Mouse (Mus musculus): ENCODE results near the gene Gm10197. TPM values are rescaled to one million over a fixed set of nuclear protein-coding genes. Genes with fewer than 3 reads are reported as not detected.

Gene Gm10197
- polyA plus RNA-seq, 1 experiment from 2014 or later: not detected

DNA sequence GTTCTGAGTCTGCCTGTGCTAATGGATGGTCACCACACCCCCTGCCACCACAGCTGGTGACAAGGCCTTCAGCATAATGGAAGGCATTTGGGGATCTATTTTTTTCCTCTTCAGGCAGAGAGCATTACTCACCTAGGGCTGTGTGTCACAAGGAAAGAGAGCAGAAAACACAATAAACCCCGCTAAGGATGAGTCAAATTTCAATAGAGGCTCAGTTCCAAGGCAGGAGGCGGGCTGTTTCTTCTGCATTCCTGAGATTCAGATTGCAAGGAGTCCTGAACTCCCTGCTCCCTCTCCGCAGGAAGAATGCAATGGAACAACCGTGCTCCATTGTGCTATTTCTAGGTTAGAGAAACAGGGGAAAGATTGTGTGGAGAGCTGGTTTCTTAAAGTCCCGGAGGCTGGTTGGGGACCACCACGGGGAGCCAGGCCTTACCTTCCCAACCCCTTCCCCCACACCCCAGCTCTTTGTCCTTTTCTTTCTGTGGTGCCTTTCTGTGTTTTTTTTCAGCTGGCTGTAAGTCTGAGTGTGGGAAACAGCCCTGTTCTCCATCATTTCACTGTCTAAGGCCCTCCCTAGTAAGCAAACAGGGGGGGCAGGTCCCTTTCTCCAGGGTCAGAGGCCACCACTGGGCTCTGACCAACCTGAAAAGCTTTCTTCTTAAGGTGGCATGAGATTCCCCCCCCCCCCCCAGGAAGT, 40.7 kb upstream of the Gm10197 start:
- H3K9me3 ChIP-seq (ENCODE audit: low read length): no peaks in the 10 kb centered on the region
- no peaks in the 10 kb centered on the region for H3K36me3 ChIP-seq (ENCODE audit: insufficient read depth, low read length)
- H3K9ac ChIP-seq (replicated peaks; ENCODE audit: low read depth): no peak overlapping the region
- H3K4me2 ChIP-seq (replicated peaks; ENCODE audit: low read depth, low read length): no peak overlapping the region
- TF ChIP-seq CTCF (IDR thresholded peaks at IDR 0.05) (no peak), EP300 (IDR thresholded peaks at IDR 0.05) (no peak)
- no peaks in the 10 kb centered on the region for H3K27me3 ChIP-seq (replicated peaks; ENCODE audit: insufficient read depth, low read length)
- WGBS: 20% methylated on average over 6 of the region's 6 CpGs
- no peak overlapping the region for H3K4me3 ChIP-seq (ENCODE audit: low read depth, low read length)
- DNase-seq (ENCODE audit: low spot score): no peak
- ATAC-seq: no peak
- H3K27ac ChIP-seq (ENCODE audit: low read length): no peak overlapping the region
- H3K4me1 ChIP-seq (ENCODE audit: insufficient read depth, low read depth, low read length): no peaks in the 10 kb centered on the region

DNA sequence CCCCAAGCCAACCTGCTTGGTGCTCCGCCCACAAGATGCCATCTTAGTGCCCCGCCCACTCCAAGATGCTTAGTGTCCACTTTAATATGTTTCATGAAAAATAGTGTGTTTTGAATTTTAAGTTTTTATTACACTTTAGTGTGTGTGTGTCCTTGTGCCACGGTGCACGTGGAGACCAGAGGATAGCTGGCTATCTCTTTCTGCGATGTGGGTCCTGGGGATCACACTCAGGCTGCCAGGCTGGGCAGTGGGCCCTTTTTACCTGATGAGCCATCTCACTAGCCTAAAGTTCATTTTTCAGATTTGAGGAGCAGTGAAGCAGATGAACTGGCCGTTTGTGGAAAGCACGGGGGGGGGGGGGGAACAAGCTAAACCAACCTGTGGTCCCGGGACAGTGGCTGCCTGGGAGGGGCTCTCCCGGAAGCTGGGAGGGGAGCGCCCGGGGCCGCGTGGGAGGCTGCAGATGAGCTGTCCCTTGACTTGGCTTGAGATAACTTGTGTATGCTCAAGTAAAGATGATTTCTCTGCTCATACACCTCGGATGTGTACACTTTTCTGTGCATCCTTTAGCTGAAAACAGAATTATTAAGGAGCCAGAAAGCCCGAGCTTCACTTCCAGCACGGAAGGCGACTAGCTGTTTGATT, 38.2 kb upstream of the Gm10197 start:
- no peak for TF ChIP-seq EP300 (IDR thresholded peaks at IDR 0.05)
- no peak overlapping the region for H3K4me3 ChIP-seq (ENCODE audit: low read depth, low read length)
- H3K4me2 ChIP-seq (replicated peaks; ENCODE audit: low read depth, low read length): no peak overlapping the region
- H3K27ac ChIP-seq (ENCODE audit: low read length): no peak overlapping the region
- H3K4me1 ChIP-seq (ENCODE audit: insufficient read depth, low read depth, low read length): no peaks in the 10 kb centered on the region
- H3K9me3 ChIP-seq (ENCODE audit: low read length): no peaks in the 10 kb centered on the region
- H3K36me3 ChIP-seq (ENCODE audit: insufficient read depth, low read length): no peaks in the 10 kb centered on the region
- 50% methylated on average over 17 of the region's 17 CpGs for WGBS
- DNase-seq (ENCODE audit: low spot score) (no peak), ATAC-seq (no peak)
- H3K27me3 ChIP-seq (replicated peaks; ENCODE audit: insufficient read depth, low read length): no peaks in the 10 kb centered on the region
- H3K9ac ChIP-seq (replicated peaks; ENCODE audit: low read depth): no peak overlapping the region

DNA sequence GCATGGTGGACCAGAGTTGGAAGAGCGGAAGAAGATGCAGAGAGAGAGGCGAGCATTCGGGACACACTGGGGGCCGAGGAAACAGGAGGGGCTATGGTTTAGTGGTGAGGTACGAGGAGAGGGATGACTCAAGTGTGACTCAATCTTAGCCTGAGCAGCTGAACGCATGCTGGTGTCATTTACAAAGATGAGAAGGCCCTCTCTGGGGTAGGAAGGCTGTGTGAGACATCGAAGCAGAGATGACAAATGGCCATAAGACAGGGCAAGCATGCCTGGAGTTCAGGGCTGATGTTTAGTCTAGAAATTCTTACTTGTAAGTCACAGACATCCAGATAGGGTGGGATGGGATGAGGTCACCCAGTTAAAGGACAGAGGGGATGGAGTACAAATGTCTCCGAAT, 36.8 kb upstream of the Gm10197 start:
- no peak overlapping the region for H3K4me3 ChIP-seq (ENCODE audit: low read depth, low read length)
- no peak overlapping the region for H3K27ac ChIP-seq (ENCODE audit: low read length)
- H3K9ac ChIP-seq (replicated peaks; ENCODE audit: low read depth): no peak overlapping the region
- no peak for DNase-seq (ENCODE audit: low spot score)
- 57% methylated on average over 8 of the region's 8 CpGs for WGBS
- no peak overlapping the region for H3K4me2 ChIP-seq (replicated peaks; ENCODE audit: low read depth, low read length)
- ATAC-seq: peak; percentile 72
- TF ChIP-seq EP300 (IDR thresholded peaks at IDR 0.05): no peak
- no peak for TF ChIP-seq CTCF (IDR thresholded peaks at IDR 0.05)
- no peaks in the 10 kb centered on the region for H3K36me3 ChIP-seq (ENCODE audit: insufficient read depth, low read length)
- no peaks in the 10 kb centered on the region for H3K27me3 ChIP-seq (replicated peaks; ENCODE audit: insufficient read depth, low read length)
- no peaks in the 10 kb centered on the region for H3K4me1 ChIP-seq (ENCODE audit: insufficient read depth, low read depth, low read length)
- H3K9me3 ChIP-seq (ENCODE audit: low read length): no peaks in the 10 kb centered on the region

- no peak overlapping the region for H3K27ac ChIP-seq (ENCODE audit: low read length)
- H3K4me3 ChIP-seq (ENCODE audit: low read depth, low read length): no peak overlapping the region
- no peaks in the 10 kb centered on the region for H3K4me1 ChIP-seq (ENCODE audit: insufficient read depth, low read depth, low read length)
- no peaks in the 10 kb centered on the region for H3K9me3 ChIP-seq (ENCODE audit: low read length)
- no peaks in the 10 kb centered on the region for H3K27me3 ChIP-seq (replicated peaks; ENCODE audit: insufficient read depth, low read length)
- no peak overlapping the region for H3K9ac ChIP-seq (replicated peaks; ENCODE audit: low read depth)
- WGBS: 73% methylated on average over 2 of the region's 2 CpGs
- H3K4me2 ChIP-seq (replicated peaks; ENCODE audit: low read depth, low read length): no peak overlapping the region
- no peaks in the 10 kb centered on the region for H3K36me3 ChIP-seq (ENCODE audit: insufficient read depth, low read length)
- no peak for TF ChIP-seq EP300 (IDR thresholded peaks at IDR 0.05)
- no peak for TF ChIP-seq CTCF (IDR thresholded peaks at IDR 0.05)
- ATAC-seq (no peak), DNase-seq (ENCODE audit: low spot score) (no peak)
Observed at GRCm38 (mm10) chr19:53407350-53407749, 35.8 kb upstream of the Gm10197 start.

- no peak for TF ChIP-seq EP300 (IDR thresholded peaks at IDR 0.05)
- TF ChIP-seq CTCF (IDR thresholded peaks at IDR 0.05): no peak
- H3K9me3 ChIP-seq (ENCODE audit: low read length): no peaks in the 10 kb centered on the region
- H3K4me2 ChIP-seq (replicated peaks; ENCODE audit: low read depth, low read length): no peak overlapping the region
- no peaks in the 10 kb centered on the region for H3K4me1 ChIP-seq (ENCODE audit: insufficient read depth, low read depth, low read length)
- DNase-seq (ENCODE audit: low spot score): no peak
- 34% methylated on average over 2 of the region's 2 CpGs for WGBS
- no peaks in the 10 kb centered on the region for H3K27me3 ChIP-seq (replicated peaks; ENCODE audit: insufficient read depth, low read length)
- ATAC-seq: no peak
- H3K36me3 ChIP-seq (ENCODE audit: insufficient read depth, low read length): no peaks in the 10 kb centered on the region
- no peak overlapping the region for H3K4me3 ChIP-seq (ENCODE audit: low read depth, low read length)
- H3K9ac ChIP-seq (replicated peaks; ENCODE audit: low read depth): no peak overlapping the region
- H3K27ac ChIP-seq (ENCODE audit: low read length): no peak overlapping the region
Observed at GRCm38 (mm10) chr19:53405810-53406209, 34.2 kb upstream of the Gm10197 start.

- H3K27me3 ChIP-seq (replicated peaks; ENCODE audit: insufficient read depth, low read length): no peaks in the 10 kb centered on the region
Observed at GRCm38 (mm10) chr19:53404837-53405356, 33.3 kb upstream of the Gm10197 start.

More at GRCm38 (mm10) chr19:53404837-53405356, 33.3 kb upstream of the Gm10197 start:
- Histone ChIP-seq H3K9me3 (ENCODE audit: low read length) (no peaks in the 10 kb centered on the region), H3K4me2 (replicated peaks; ENCODE audit: low read depth, low read length) (no peak overlapping the region), H3K27ac (ENCODE audit: low read length) (no peak overlapping the region), H3K4me1 (ENCODE audit: insufficient read depth, low read depth, low read length) (no peaks in the 10 kb centered on the region), H3K9ac (replicated peaks; ENCODE audit: low read depth) (no peak overlapping the region), H3K36me3 (ENCODE audit: insufficient read depth, low read length) (no peaks in the 10 kb centered on the region), H3K4me3 (ENCODE audit: low read depth, low read length) (no peak overlapping the region)
- ATAC-seq: no peak
- 74% methylated on average over 18 of the region's 18 CpGs for WGBS
- TF ChIP-seq CTCF (IDR thresholded peaks at IDR 0.05) (no peak), EP300 (IDR thresholded peaks at IDR 0.05) (no peak)
- no peak for DNase-seq (ENCODE audit: low spot score)
